Mouse (Mus musculus) kidney, embryonic 14.5 days (tissue): ENCODE data around the gene Fam57a. TPM values are rescaled to one million over a fixed set of nuclear protein-coding genes. Genes with fewer than 3 reads are reported as not detected.

Source experiments
- ATAC-seq: fragments of 200-750 bp; cut with Nextera tagmentation; 2 replicates; pipeline ENCODE4 v1.8.0; 2017; ENCODE audit warnings: moderate number of reproducible peaks, mild to moderate bottlenecking, moderate TSS enrichment, moderate library complexity; ENCODE audit not compliant: low FRiP score, low TSS enrichment
- H3K27ac ChIP-seq: fragments of 300-500 bp; sonication (generic); 2 replicates; pipeline ENCODE4 v1.5.1; 2014; ENCODE audit warnings: low read depth, mild to moderate bottlenecking, low read length, moderate library complexity, mixed read lengths
- H3K27me3 ChIP-seq: fragments of 300-500 bp; sonication (generic); 2 replicates; pipeline ENCODE4 v1.6.1; 2014; ENCODE audit warnings: mild to moderate bottlenecking, low read length; ENCODE audit not compliant: control insufficient read depth, insufficient read depth
- H3K36me3 ChIP-seq: fragments of 300-500 bp; sonication (generic); 2 replicates; pipeline ENCODE4 v1.6.1; 2014; ENCODE audit warnings: low read length, mixed read lengths; ENCODE audit not compliant: control insufficient read depth, insufficient read depth
- H3K4me1 ChIP-seq: fragments of 300-500 bp; sonication (generic); 2 replicates; pipeline ENCODE4 v1.6.1; 2014; ENCODE audit warnings: low read length, mixed read lengths; ENCODE audit not compliant: control insufficient read depth, insufficient read depth
- H3K4me2 ChIP-seq: fragments of 300-500 bp; sonication (generic); replicated peaks from 2 replicates; pipeline ENCODE4 v1.6.1; 2014; ENCODE audit warnings: low read depth, mild to moderate bottlenecking, low read length
- H3K4me3 ChIP-seq: fragments of 300-500 bp; sonication (generic); 2 replicates; pipeline ENCODE4 v1.5.1; 2014; ENCODE audit warnings: mild to moderate bottlenecking, low read length
- H3K9ac ChIP-seq: fragments of 300-500 bp; sonication (generic); 2 replicates; pipeline ENCODE4 v1.6.1; 2014; ENCODE audit warnings: low read depth, mild to moderate bottlenecking, low read length, moderate library complexity
- H3K9me3 ChIP-seq: fragments of 300-500 bp; sonication (generic); 2 replicates; pipeline ENCODE4 v1.6.1; 2016; ENCODE audit warnings: low read length; ENCODE audit not compliant: control insufficient read depth
- WGBS: fragments of 180-500 bp; shearing (Covaris S2); extraction: QIAGEN DNeasy Blood & Tissue Kit; methylation state at CpG from one replicate; pipeline ENCODE4 v1.1.7; 2014; 5-methylcytosine and 5-hydroxymethylcytosine counted together
- polyA plus RNA-seq: library from polyadenylated mRNA; unstranded; fragments of >200 nt; fragmentation: Nextera tagmentation; extraction: Ambion mirVana; gene quantifications from 2 replicates; pipeline ENCODE4 v1.2.1, GENCODE M21; 2014

Gene Fam57a
- polyA plus RNA-seq, 1 experiment from 2014 or later: 26.5 TPM

DNA sequence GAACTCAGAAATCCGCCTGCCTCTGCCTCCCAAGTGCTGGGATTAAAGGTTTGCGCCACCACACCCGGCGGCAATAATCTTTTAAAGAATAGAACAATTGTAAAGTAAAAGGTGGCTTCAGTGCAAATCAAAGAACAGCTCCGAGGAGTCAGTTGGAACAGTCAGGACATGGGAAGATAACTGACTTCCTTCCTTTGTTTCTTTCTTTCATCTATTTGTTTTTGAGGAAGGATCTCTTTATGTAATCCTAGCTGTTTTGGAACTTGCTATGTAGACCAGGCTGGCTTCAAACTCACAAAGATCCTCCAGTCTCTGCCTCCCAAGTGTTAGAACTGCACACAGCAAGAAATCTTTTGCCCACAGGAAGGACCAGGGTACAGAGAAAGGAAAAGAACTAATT, 45.2 kb downstream of the Fam57a start:
- Histone ChIP-seq H3K4me1 (no peaks in the 10 kb centered on the region), H3K27me3 (no peaks in the 10 kb centered on the region), H3K9me3 (no peaks in the 10 kb centered on the region), H3K27ac (no peak overlapping the region), H3K9ac (no peak overlapping the region), H3K36me3 (peaks cover 40% of the 10 kb centered on the region), H3K4me2 (no peak overlapping the region), H3K4me3 (no peak overlapping the region)
- 96% methylated on average over 5 of the region's 5 CpGs for WGBS
- no peak for ATAC-seq

DNA sequence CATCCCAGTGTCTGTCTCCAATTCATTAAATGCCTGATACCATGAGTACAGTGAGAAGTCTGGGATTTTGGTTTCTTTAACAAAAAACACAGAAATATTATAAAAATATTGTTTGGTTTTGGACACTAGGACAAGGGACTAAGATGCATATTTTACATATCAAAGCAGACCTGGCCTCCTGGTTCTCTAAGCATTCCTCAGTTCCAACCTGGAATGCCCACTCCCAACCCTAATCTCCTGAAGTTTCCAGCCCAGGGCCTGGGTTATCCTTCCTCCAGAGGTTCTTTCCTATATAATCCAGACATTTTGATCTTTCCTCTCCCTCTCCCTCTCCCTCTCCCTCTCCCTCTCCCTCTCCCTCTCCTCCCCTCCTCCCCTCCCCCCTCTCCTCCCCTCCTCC, 45.6 kb downstream of the Fam57a start:
- ATAC-seq: no peak

GRCm38 (mm10) chr11:76236136-76236535, 56.7 kb downstream of the Fam57a start:
- 98% methylated on average over 3 of the region's 3 CpGs for WGBS
- Histone ChIP-seq H3K4me1 (no peaks in the 10 kb centered on the region), H3K27me3 (no peaks in the 10 kb centered on the region), H3K4me3 (no peak overlapping the region), H3K9me3 (no peaks in the 10 kb centered on the region), H3K27ac (no peak overlapping the region), H3K36me3 (peaks cover 65% of the 10 kb centered on the region), H3K4me2 (no peak overlapping the region), H3K9ac (no peak overlapping the region)
- ATAC-seq: no peak

More for the DNA sequence above, 45.6 kb downstream of the Fam57a start:
- H3K27ac ChIP-seq: no peak overlapping the region
- peaks cover 40% of the 10 kb centered on the region for H3K36me3 ChIP-seq
- no peaks in the 10 kb centered on the region for H3K9me3 ChIP-seq
- no peaks in the 10 kb centered on the region for H3K4me1 ChIP-seq
- no peak overlapping the region for H3K4me3 ChIP-seq
- no peak overlapping the region for H3K9ac ChIP-seq
- H3K4me2 ChIP-seq: no peak overlapping the region
- no peaks in the 10 kb centered on the region for H3K27me3 ChIP-seq

GRCm38 (mm10) chr11:76239750-76240149, 60.3 kb downstream of the Fam57a start:
- Histone ChIP-seq H3K4me1 (peaks cover 12% of the 10 kb centered on the region; the same call in 1 of the 2 replicates), H3K27me3 (no peaks in the 10 kb centered on the region), H3K27ac (no peak overlapping the region), H3K9me3 (no peaks in the 10 kb centered on the region), H3K36me3 (peaks cover 35% of the 10 kb centered on the region), H3K9ac (no peak overlapping the region), H3K4me3 (no peak overlapping the region), H3K4me2 (no peak overlapping the region)
- ATAC-seq: no peak
- 93% methylated on average over 2 of the region's 2 CpGs for WGBS

GRCm38 (mm10) chr11:76242901-76243810, 63.7 kb downstream of the Fam57a start, which contains the start of the genes Mrm3 and Glod4:
Gene Mrm3, plus strand, starts transcription at chr11:76243715.
Gene Glod4, minus strand, starts transcription at chr11:76243725.
- H3K4me3 ChIP-seq: peak within 1 kb of the TSS; percentile 85
- H3K27ac ChIP-seq: peak within 1 kb of the TSS; percentile 38; the same call in 1 of the 2 replicates
- ATAC-seq: peak; percentile 88
- peaks cover 12% of the 10 kb centered on the region; the same call in 1 of the 2 replicates for H3K4me1 ChIP-seq
- no peaks in the 10 kb centered on the region for H3K9me3 ChIP-seq
- peak within 1 kb of the TSS; percentile 82 for H3K9ac ChIP-seq
- under 1% methylated on average over 61 of the region's 61 CpGs for WGBS
- peaks cover 17% of the 10 kb centered on the region for H3K36me3 ChIP-seq
- H3K4me2 ChIP-seq: peak within 1 kb of the TSS; percentile 91
- H3K27me3 ChIP-seq: no peaks in the 10 kb centered on the region

DNA sequence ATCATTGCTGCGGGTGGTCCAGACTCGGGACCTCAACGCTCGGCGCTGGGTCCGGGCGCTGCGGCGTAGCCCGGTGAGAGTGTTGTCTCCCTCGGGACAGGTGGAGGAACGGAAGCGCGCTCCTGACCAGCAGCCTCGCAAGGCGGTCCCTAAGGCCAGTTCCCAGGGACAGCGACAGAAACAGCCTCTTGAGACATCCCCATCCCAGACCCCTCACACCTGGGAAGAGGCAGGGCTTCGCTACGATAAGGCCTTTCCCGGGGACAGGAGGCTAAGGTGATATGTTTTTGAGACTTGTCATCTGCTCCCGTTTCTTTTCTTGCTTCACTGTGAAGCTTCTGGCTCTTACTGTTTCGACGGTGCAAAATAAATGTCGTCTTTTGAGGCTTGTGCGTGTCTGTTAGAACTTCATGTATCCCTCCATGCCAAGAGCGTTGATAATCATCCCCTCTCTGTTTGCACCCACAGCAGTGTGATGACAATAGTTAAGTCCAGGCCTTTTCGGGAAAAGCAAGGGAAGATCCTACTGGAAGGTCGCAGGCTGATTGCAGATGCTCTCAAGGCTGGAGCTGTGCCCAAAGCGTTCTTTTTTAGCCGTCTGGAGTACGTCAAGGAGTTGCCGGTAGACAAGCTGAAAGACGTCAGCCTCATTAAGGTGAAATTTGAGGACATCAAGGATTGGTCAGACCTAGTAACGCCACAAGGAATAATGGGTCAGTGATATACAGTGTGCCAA, 64.5 kb downstream of the Fam57a start:
- Histone ChIP-seq H3K9ac (peak overlapping the region; percentile 82), H3K4me2 (peak overlapping the region; percentile 91), H3K9me3 (no peaks in the 10 kb centered on the region), H3K27me3 (no peaks in the 10 kb centered on the region), H3K4me1 (peaks cover 12% of the 10 kb centered on the region; the same call in 1 of the 2 replicates), H3K27ac (no peak overlapping the region), H3K4me3 (peak overlapping the region; percentile 85), H3K36me3 (peaks cover 21% of the 10 kb centered on the region)
- ATAC-seq: peak; percentile 58
- 2% methylated on average over 34 of the region's 34 CpGs for WGBS

DNA sequence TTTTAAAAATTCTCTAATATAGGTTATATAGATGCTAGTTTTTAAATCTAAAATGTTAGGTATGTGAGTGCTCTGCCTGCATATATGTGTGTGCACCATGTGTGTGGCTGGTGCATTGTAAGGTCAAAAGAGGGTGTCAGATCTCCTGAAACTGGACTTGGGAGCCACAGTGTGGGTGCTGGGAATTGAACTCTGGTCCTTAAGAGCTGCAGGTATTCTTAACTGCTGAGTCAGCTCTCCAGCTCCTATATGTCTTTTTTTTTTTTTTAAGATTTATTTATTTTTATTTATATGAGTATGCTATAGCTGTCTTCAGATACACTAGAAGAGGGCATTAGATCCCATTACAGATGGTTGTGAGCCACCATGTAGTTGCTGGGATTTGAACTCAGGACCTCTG, 67.0 kb downstream of the Fam57a start:
- Histone ChIP-seq H3K27ac (no peak overlapping the region), H3K27me3 (no peaks in the 10 kb centered on the region), H3K4me1 (peaks cover 12% of the 10 kb centered on the region; the same call in 1 of the 2 replicates), H3K4me2 (no peak overlapping the region), H3K4me3 (no peak overlapping the region), H3K9me3 (no peaks in the 10 kb centered on the region), H3K36me3 (peaks cover 31% of the 10 kb centered on the region), H3K9ac (no peak overlapping the region)
- no peak for ATAC-seq

DNA sequence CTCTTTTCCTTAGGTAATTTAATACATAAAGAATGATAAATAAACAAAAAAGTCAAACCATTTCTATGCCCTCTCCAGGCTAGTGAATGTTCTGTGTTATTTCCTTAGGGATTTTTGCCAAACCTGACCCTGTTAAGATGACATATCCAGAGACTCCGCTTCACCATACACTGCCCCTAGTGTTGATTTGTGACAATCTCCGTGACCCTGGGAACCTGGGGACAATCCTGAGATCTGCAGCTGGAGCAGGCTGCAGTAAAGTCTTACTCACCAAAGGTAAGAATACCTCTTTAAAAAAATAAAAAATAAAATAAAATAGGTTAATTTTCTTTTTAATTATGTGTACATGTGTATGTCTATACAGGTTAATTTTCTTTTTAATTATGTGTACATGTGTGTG, 67.8 kb downstream of the Fam57a start:
- H3K9ac ChIP-seq: no peak overlapping the region
- no peak overlapping the region for H3K4me2 ChIP-seq
- no peak for ATAC-seq
- 60% methylated on average over 2 of the region's 2 CpGs for WGBS
- no peaks in the 10 kb centered on the region for H3K27me3 ChIP-seq
- H3K9me3 ChIP-seq: no peaks in the 10 kb centered on the region
- H3K27ac ChIP-seq: no peak overlapping the region
- peaks cover 12% of the 10 kb centered on the region; the same call in 1 of the 2 replicates for H3K4me1 ChIP-seq
- peaks cover 36% of the 10 kb centered on the region for H3K36me3 ChIP-seq
- no peak overlapping the region for H3K4me3 ChIP-seq

GRCm38 (mm10) chr11:76252036-76252435, 72.6 kb downstream of the Fam57a start:
- no peaks in the 10 kb centered on the region for H3K9me3 ChIP-seq
- H3K27ac ChIP-seq: no peak overlapping the region
- WGBS: 69% methylated on average over 3 of the region's 3 CpGs
- no peak overlapping the region for H3K9ac ChIP-seq
- peaks cover 31% of the 10 kb centered on the region for H3K36me3 ChIP-seq
- H3K4me1 ChIP-seq: no peaks in the 10 kb centered on the region; the same call in 1 of the 2 replicates
- no peak for ATAC-seq
- H3K4me2 ChIP-seq: no peak overlapping the region
- no peaks in the 10 kb centered on the region for H3K27me3 ChIP-seq
- no peak overlapping the region for H3K4me3 ChIP-seq
